Mouse (Mus musculus) neutrophil, adult 65 days (primary cell): ENCODE measurements around the gene Prkcsh. TPM values are rescaled to one million over a fixed set of nuclear protein-coding genes. Genes with fewer than 3 reads are reported as not detected.

Experiments used
- total RNA-seq: library from RNA; stranded (reverse); gene quantifications from 2 replicates; pipeline ENCODE4 v1.2.4, GENCODE M21; 2023

Gene Prkcsh
- 46.3 and 55.6 TPM in 2 replicates for total RNA-seq

DNA sequence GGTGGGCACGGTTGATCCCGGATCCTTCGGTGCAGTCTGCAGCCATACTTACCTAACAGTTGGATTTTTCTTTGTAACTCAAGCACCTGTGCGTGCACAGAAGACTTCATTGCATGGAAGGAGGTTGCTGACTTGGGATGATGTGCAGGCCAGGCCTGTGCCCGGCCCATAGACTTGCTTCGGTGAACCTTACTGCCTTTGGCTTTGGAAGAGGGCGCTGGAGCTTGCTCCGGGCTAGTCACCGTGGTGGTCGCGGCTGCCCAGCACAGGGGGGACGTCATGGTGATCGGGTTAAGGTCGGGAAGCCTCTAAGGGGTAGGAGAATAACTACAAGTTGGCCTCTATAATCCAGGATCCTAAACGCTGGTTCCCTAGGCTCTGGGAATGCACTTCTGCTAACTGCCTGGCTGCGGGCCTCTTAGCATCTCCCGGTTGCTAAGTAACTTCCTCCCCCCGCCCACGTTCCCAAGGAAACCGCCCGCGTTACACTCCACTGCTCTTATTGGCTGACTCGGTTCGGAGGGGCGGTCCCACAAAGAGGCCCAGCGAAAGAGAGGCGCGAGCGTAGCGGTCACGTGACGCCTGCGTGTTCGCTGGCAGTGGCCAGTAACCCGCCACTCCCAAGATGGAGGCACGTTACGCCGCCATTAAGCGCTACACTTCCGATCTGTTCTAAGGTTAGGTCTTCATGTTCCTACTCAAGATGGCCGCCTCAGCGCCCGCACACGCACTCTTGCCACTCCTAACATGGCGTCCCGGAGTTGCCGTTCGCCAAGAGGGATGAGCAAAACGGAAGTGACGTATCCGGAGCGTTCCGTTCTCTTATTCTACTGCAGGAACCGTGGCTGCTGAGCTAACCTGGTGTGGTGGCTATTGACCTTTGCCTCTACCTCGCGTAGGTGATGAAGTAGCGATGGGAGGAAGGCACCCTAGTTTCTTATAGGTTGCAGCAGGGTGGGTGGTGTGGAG, at the start of gene Prkcsh, which contains the start of gene Ccdc151:
TSS of gene Prkcsh (plus strand) at position 613 of the 969 bp plus-strand sequence.
TSS of gene Ccdc151 (minus strand) at position 441 of the 969 bp plus-strand sequence.

DNA sequence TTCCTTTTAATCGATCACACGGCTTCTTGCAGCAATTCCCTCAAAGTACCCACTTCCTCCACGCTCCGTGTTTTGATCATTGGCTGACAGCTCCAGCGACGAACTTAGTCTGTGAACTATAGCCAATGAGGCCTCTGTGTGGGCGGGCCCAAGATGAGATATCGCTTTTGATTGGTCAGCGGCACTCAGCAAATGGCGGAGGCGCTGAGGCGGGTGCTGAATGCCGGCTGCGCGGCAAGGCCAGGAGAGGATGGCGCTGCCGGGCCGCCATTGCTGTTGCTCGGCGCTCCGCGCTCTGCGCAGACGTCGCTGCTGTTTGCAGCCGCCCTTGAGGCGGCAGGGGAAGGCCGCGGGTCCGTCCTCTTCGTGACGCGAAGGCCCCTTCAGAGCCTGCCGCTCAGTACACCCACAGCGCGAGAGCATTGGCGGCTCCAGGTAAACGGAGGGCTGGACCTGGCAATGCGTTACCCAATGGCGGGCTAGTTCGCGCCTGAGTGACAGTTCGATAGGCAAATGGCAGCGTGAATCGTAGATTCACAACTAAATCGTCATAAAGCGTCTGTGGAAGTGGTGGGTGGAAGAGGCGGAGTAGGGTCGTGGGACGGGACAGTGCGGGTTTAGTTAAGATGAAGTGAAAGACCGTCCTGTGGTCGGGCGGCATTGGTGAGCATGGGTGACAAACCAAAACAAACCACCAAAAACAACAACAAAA, 46.9 kb upstream of the Prkcsh start, which contains the start of gene Swsap1:
TSS of gene Swsap1 (plus strand) at position 186 of the 712 bp plus-strand sequence.

DNA sequence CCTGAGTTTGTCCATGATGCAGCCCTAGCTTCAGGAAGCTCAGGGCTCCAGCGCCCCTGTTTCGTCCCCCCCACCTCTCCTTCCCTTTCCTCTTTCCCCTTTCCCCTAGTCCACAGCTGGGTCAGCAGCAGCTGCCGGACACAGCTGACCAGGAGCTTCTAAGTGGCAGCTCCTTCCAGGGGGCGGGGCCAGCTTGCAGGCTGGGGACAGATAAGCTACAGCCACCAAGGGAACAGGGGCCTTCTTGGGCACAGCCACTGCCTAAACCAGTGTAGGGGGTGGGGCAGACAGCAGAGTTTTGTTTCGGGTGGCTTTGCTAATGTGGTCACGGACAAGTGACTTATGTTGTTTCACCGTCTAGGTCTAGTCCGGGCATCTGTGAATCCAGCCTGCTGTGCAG, 39.2 kb upstream of the Prkcsh start, which contains the start of gene Epor:
TSS of gene Epor (minus strand) at position 90 of the 400 bp plus-strand sequence.

DNA sequence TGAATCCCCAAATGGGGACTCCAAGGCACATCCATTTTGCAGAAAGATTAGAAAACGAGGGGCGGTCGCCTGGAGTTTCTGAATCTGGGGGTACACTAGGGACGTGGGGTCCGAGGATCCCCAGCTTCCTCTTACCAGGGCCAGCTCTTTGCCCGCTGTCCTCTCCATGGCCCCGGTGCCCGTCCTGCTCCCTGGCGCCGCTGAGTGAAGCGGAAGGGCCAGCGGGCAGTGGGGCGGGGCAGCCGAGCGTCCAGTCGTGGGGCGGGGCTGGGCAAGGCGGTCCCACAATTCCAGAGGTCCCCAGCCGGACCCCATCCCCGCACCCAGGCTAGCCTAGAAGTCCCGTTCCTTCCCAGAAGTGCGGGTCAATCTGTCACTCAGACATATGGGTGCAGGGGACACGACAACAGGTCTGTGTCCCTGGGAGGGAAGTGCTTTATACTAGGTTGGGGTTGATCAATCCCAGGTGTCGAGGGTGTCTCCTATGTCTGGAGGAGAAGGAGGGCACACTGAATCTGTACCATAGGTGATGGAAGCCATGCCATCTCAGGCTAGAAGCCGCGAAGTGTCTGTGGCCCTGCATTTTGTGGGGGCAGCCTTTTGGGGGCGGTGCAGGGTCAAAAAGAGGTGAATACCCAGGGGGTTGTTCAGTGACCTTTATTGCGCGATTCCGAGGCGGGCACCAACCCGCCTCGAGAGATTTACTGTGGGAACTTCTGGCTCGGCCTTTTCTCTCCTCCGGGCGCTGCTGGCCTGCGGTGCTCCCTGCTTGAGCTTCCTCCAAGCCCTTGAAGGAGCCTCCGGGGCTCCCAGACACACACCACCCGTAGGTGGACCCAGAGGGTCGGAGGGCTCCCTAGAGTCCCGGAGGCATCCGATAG, 13.1 kb upstream of the Prkcsh start, which contains the start of gene Rgl3:
TSS of gene Rgl3 (minus strand) at position 217 of the 881 bp plus-strand sequence.

DNA sequence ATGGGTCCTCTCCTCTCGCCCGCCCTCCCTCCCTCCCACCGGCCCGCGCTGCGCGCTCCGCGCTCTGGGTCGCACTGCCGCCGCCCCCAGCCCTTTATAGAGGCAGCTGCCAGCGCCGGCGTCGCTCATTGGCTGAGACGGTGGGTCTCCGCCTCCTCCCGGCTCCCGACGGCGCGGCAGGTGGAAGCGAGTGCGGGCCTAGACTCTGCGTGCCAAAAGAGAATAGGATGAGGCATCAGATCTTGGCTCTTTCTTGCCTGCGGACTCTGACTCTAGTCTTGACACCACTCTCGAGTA, 49.3 kb downstream of the Prkcsh start, which contains the start of gene Elavl3:
TSS of gene Elavl3 (minus strand) at position 66 of the 297 bp plus-strand sequence.

Other genes with a start within 250 kb of the Prkcsh start
- 25.6 and 32.9 TPM in 2 replicates for gene Spc24, start 242.5 kb upstream of the Prkcsh start, total RNA-seq
- gene Kank2, start 204.1 kb upstream of the Prkcsh start, total RNA-seq = 0.63 and 0.79 TPM in 2 replicates
- not detected in 2 replicates for gene Angptl8, start 167.3 kb upstream of the Prkcsh start, total RNA-seq
- 1.6 and 4.7 TPM in 2 replicates for gene Dock6, start 150.2 kb upstream of the Prkcsh start, total RNA-seq
- 166 and 181 TPM in 2 replicates for gene Rab3d, start 84.6 kb upstream of the Prkcsh start, total RNA-seq
- 0.95 TPM in 2 replicates for gene Ccdc159, start 75.3 kb upstream of the Prkcsh start, total RNA-seq
- 16.4 and 21.5 TPM in 2 replicates for gene Tmem205, start 75.2 kb upstream of the Prkcsh start, total RNA-seq
- gene Plppr2, start 65.8 kb upstream of the Prkcsh start, total RNA-seq = 0.85 and 1.7 TPM in 2 replicates
- gene Swsap1, start 47.1 kb upstream of the Prkcsh start, total RNA-seq = 2.9 and 3.6 TPM in 2 replicates
- gene Epor, start 39.3 kb upstream of the Prkcsh start, total RNA-seq = 1.1 and 1.4 TPM in 2 replicates
- gene Rgl3, start 13.4 kb upstream of the Prkcsh start, total RNA-seq = 0.19 TPM in 1 of 2 replicates, not detected in the other
- gene Ccdc151, start 172 bp upstream of the Prkcsh start, total RNA-seq = not detected in 2 replicates
- not detected in 2 replicates for gene Elavl3, start 49.2 kb downstream of the Prkcsh start, total RNA-seq
- gene Gm49318, start 68.5 kb downstream of the Prkcsh start, total RNA-seq = not detected in 2 replicates
- gene Zfp653, start 68.6 kb downstream of the Prkcsh start, total RNA-seq = 6.9 and 11.7 TPM in 2 replicates
- gene Ecsit, start 82.6 kb downstream of the Prkcsh start, total RNA-seq = 5.1 and 5.8 TPM in 2 replicates
- not detected in 2 replicates for gene Cnn1, start 96.4 kb downstream of the Prkcsh start, total RNA-seq
- 34.3 and 40.5 TPM in 2 replicates for gene Elof1, start 114.4 kb downstream of the Prkcsh start, total RNA-seq
- 15.8 and 15.9 TPM in 2 replicates for gene Acp5, start 132.9 kb downstream of the Prkcsh start, total RNA-seq
- gene Pigyl, start 154.0 kb downstream of the Prkcsh start, total RNA-seq = 17.4 and 23.4 TPM in 2 replicates
- gene Zfp872, start 185.3 kb downstream of the Prkcsh start, total RNA-seq = not detected in 2 replicates
- gene Zfp809, start 222.9 kb downstream of the Prkcsh start, total RNA-seq = 10.9 and 12.6 TPM in 2 replicates